Mouse (Mus musculus) adrenal gland, adult 8-10 months (tissue): ENCODE measurements around the gene Tnpo1. TPM values are rescaled to one million over a fixed set of nuclear protein-coding genes. Genes with fewer than 3 reads are reported as not detected.
A peak's percentile ranks its signal among the peaks of the same experiment; 100 is the strongest.

Experiments
- DNase-seq: peaks from one replicate; pipeline ENCODE4 v3.0.0; 2022
- total RNA-seq, 4 experiments: library from RNA; stranded (reverse); gene quantifications; 2 replicates each; pipeline ENCODE4 v1.2.4; 2022

Tnpo1 gene
- total RNA-seq, 4 experiments from 2014 or later: 122 to 194 (median 144) TPM

- DNase-seq: no peak
Observed at GRCm38 (mm10) chr13:98924897-98925485, 1.2 kb downstream of the Tnpo1 start.

- DNase-seq: no peak
Observed at GRCm38 (mm10) chr13:98922806-98923205, 3.4 kb downstream of the Tnpo1 start.

- DNase-seq: no peak
Observed at GRCm38 (mm10) chr13:98921276-98921675, 4.9 kb downstream of the Tnpo1 start.

GRCm38 (mm10) chr13:98920300-98920699 is 5.9 kb downstream of the Tnpo1 start:
- DNase-seq: no peak

GRCm38 (mm10) chr13:98919695-98920094 is 6.5 kb downstream of the Tnpo1 start:
- DNase-seq: no peak

- no peak for DNase-seq
Observed at GRCm38 (mm10) chr13:98917851-98918250, 8.3 kb downstream of the Tnpo1 start.

GRCm38 (mm10) chr13:98915591-98915990 is 10.6 kb downstream of the Tnpo1 start:
- no peak for DNase-seq

- DNase-seq: no peak
Observed at GRCm38 (mm10) chr13:98914844-98915212, 11.4 kb downstream of the Tnpo1 start.

- DNase-seq: no peak
Observed at GRCm38 (mm10) chr13:98914010-98914843, 12.0 kb downstream of the Tnpo1 start.

GRCm38 (mm10) chr13:98913196-98913595 is 13.0 kb downstream of the Tnpo1 start:
- DNase-seq: no peak

- DNase-seq: no peak
Observed at GRCm38 (mm10) chr13:98912602-98913001, 13.6 kb downstream of the Tnpo1 start.

- no peak for DNase-seq
Observed at GRCm38 (mm10) chr13:98910801-98911200, 15.4 kb downstream of the Tnpo1 start.

- DNase-seq: no peak
Observed at GRCm38 (mm10) chr13:98904608-98905007, 21.6 kb downstream of the Tnpo1 start.

- no peak for DNase-seq
Observed at GRCm38 (mm10) chr13:98902366-98903025, 23.7 kb downstream of the Tnpo1 start.

GRCm38 (mm10) chr13:98899550-98899949 is 26.6 kb downstream of the Tnpo1 start:
- no peak for DNase-seq

GRCm38 (mm10) chr13:98897577-98897976 is 28.6 kb downstream of the Tnpo1 start:
- no peak for DNase-seq

GRCm38 (mm10) chr13:98896434-98897126 is 29.6 kb downstream of the Tnpo1 start:
- DNase-seq: no peak

- DNase-seq: no peak
Observed at GRCm38 (mm10) chr13:98896013-98896412, 30.2 kb downstream of the Tnpo1 start.

- DNase-seq: no peak
Observed at GRCm38 (mm10) chr13:98894900-98895299, 31.3 kb downstream of the Tnpo1 start.

GRCm38 (mm10) chr13:98891443-98891842 is 34.7 kb downstream of the Tnpo1 start:
- no peak for DNase-seq

- peak; percentile 81 for DNase-seq
Observed at GRCm38 (mm10) chr13:98890871-98891219, 35.3 kb downstream of the Tnpo1 start.

- peak; percentile 43 for DNase-seq
Observed at GRCm38 (mm10) chr13:98890137-98890870, 35.9 kb downstream of the Tnpo1 start.
